Mouse (Mus musculus) NIH3T3 (cell line): ENCODE results near the gene Atf1.
"Not testable (repeated sequence)": the region's sequence is repeated elsewhere in the genome, so short reads cannot be mapped to it uniquely, and the experiment has no call there.

Source experiments
- DNase-seq: peaks from one replicate; pipeline ENCODE4 v3.0.0-alpha.2; 2012; ENCODE audit warnings: low read depth

Gene Atf1

DNA sequence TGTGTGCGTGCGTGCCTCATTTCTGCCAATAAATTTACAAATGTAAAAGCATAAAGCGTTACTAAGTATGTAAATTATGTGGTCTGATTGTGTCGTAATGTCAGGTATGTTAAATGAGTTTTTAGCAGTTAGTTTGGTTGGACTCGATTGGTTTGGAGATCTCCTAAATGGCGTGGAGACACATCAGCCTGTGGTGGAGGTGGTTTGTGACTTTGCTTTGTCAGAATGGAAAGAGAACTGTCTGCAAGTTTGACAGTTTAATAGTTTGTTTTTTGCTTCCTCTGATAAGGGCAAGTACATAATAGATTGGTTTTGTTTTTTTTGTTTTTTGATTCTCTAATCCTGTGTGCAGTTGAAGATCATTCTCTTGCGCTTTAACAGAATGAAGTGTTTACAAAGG is 32.7 kb downstream of the Atf1 start:
- not testable (repeated sequence) for DNase-seq

DNA sequence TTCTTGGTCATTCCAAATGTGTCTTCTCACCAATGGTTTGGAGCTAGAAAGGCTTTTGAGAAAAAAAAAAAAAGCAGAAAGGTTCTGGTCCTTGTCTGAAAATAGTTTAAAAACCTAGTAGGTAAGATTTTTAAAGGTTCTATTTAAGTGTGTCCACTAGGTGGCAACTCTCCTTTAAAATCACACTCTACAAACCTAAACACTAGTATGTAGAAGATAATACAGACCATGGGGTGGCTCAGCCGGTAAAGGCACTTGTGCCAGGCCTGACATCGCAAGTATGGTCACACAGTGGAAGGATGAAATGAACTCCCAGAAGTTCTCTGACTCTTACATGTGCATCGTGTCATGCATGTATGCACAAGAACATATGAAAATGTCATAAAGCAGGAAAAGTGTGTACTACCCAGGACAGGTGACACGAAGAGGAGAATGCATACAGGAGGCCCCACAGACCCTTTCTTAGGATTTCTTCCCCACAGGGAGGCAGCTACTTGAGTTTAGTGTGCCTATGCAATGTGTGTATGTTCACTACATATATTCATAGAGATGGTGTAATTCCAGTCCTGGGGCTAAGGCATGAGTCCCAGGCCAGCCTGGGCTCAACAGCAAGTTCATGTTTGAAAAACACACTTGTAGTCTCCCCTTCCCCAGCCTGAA is 35.8 kb downstream of the Atf1 start:
- DNase-seq, result peak; percentile 67

DNA sequence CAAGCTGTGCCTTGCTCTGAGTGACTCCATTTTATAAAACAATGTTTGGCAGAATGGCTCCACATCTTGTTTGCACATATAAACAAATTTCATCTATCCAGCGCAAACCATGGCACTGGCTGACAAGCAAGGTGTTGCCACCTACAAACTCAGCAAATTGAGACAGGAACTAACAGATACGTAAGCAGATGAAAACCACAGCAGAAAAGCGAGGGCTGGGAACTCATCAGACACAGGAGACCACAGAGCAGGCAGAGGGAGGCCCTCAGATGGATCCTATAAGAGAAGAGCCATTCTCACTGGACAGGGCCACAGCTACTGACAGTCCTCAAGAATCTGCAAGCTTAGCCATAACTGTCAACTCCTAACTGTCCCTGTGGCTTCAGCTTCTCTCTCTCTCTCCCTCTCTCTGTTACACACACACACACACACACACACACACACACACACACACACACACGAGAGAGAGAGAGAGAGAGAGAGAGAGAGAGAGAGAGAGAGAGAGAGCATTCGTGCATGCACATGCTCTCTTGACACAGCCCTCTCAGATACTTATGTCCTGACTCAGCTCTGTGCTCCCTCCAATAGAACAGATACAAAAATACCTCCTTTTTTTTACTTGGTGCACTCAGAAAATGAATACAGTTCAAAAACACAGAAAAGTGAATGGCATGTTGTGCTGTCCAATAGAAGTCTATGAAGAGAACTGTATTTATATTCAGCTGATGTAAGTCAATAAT is 38.1 kb downstream of the Atf1 start:
- DNase-seq, result peak; percentile 73

DNA sequence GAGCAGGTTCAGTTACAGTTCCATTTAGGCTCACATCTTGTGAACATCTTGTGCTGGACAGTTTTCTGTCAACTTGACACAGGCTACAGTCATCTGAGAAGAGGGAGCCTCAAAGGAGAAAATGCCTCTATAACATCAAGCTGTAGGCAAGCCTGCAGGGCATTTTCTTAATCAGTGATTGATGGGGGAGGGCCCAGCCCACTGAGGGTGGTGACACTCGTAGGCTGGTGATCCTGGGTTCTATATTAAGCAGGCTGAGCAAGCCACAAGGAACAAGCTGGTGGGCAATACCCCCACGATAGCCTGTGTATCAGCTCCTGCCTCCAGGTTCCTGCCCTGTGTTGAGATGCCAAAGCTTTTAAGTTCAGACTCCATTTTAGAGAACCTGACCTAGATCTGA is 41.3 kb downstream of the Atf1 start:
- no peak for DNase-seq

DNA sequence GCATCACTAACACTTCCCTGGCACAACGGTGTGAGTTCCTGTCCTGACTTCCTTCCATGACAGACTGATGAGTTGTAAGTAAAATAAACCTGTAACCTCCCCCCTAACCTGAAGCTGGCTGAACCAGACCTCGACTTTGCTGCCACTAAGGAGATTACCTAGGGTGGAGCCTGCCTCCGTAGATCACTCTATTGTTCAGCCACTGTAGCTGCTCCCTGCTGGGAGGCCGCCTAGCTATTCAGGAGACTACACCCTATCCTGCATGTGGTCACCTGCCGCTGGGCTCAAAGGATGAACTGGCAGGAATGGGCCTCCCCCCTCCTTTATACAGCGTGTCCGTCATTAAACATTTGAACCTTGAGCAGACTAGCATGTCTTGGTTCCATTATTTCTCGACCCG is 42.2 kb downstream of the Atf1 start:
- DNase-seq, result no peak

DNA sequence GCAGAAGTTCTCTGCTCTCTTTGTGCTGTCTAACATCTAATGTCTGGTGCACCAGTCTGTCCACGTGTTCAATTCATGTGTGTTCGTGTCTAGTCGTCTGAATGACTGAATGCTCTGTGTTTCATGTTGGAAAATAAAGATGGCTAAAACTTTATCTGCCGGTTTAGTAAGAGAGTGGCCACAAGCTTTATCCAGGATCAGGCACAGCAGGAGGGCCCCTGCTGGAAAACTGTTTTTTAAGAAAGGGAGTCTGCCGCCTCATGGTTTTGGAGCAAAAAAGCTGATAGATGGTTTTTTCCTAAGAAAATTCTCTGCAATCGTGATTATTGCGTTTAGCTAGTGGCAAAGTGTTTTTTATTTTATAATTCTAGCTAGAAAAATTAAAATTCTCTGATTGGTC is 43.0 kb downstream of the Atf1 start:
- DNase-seq, result not testable (repeated sequence)

DNA sequence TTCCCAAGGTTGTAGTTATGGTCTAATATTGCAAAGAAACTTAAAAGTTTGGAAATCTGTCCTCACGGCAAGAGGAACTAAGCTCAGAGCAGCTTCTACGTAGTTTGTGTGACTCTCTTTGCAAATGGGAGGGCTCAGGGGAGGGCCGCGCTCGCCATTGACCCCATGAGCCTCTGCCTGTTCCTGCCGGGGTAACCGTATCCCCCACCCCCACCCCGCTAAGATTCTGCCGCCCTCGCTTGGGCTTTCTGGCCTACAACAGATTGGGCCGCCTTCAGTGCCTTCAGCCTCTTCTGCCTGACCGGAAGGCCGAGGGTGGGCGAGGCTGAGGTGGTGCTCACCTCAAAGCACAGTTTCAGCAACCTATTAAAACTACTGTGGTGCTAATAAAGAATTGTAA is 43.8 kb downstream of the Atf1 start:
- DNase-seq, result no peak

DNA sequence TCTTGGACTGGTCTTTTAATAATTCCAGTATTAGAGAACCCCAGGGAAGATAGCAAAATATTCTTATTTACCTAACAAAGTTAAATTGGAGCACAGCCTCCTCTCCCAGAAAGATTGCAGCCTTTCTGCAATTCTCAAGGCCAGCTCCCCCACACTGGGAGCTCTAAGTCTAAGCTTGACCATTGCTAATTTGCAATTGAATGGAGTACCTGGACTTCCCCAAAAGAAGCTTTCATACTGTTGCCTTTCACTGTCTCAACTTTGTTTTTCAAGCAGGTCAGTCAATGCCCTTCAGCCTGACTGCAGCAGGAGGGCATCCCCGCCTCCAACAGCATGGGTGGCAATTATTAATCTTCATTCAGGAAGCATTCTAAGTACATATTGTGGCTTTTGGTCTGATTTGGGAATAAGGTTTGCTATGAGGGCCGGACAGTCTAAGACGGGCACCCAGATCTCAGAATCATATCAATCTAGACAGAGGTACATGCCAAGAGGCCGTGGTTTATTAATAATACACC is 46.2 kb downstream of the Atf1 start:
- DNase-seq, result not testable (repeated sequence)

DNA sequence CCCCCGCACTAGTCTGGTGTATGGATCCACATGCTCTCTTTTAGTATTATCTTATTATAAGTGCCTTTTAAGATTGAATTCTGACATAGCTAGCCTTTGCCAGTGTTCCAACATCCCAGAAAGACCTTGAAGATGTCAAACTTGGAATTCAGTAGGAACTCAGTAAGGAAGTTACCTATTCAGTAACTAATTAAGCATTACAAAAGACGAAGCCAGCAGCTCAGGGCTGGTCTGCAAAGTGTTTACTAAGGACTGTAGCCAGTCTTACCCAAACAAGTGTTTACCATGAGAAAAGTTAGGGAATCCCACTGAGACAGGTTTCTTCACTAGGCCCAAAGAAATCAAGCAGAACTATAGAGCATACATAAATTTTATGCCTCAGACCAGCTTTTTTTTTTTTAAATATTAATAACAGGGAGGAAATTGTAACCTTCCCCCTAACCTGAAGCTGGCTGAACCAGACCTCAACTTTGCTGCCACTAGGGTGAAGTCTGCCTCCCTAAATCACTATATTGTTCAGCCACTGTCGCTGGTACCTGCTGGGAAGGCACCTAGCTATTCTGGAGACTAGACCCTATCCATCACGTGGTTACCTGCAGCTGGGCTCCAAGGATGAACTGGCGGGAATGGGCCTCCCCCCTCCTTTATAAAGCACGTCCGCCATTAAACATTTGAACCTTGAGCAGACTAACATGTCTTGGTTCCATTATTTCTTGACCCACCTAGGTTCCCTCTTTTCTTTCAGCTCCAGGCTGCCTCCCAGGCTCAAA is 47.4 kb downstream of the Atf1 start:
- DNase-seq, result no peak

DNA sequence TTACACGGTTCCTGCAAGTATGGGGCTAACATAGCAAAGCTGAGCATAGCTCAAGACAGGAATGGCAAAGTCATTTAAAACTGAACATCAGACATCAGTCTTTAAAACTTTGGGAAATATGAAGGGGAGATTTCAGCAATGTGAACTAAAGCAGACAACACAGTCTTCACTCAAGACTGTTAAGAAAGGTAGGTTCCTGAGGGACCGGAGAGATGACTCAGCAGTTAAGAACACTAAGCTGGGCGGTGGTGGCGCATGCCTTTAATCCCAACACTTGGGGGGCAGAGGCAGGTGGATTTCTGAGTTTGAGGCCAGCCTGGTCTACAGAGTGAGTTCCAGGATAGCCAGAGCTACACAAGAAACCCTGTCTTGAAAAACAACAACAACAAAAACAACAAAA is 48.8 kb downstream of the Atf1 start:
- no peak for DNase-seq

DNA sequence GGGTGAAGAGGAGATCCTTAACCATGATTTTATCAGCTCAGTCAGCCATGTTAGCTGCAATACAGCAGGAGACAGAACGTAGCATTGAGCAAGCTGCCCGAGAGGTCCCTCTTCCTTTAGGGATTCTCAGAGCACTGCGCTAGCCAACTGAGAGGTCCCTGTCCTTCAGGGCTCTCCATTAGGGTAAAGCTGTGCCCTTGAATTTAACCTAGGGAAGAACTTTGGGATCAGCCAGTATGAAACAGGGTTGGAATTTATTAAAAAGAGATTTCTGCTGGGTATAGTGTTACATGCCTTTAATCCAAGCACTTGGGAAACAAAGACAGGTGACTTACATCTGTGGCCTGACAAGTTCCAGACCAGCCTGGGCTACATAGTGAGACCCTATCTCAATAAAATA is 50.0 kb downstream of the Atf1 start:
- DNase-seq, result no peak

DNA sequence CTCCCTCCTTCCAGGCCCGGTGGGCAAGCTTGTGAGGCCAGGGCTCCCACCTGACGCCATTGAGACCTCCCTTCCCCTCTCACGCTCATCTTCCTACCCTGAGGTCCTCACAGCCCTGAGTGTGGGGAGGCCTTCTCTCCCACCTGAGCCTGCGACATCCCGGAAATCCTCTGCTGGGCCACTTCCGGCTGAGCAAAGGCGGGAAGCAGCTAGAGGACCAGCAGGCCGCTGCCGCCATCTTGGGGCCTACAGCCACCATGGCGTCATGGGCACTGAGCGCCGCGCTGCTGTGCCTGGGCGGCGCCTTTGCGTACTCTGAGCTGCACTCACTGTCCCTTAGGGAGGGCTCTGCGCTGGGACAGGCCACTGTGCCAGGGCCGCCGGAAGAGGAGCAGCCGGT is 53.0 kb downstream of the Atf1 start, which contains the start of gene Tmprss12:
Gene Tmprss12 (plus strand): TSS at position 212 of the 400 bp plus-strand sequence.
- DNase-seq, result no peak

DNA sequence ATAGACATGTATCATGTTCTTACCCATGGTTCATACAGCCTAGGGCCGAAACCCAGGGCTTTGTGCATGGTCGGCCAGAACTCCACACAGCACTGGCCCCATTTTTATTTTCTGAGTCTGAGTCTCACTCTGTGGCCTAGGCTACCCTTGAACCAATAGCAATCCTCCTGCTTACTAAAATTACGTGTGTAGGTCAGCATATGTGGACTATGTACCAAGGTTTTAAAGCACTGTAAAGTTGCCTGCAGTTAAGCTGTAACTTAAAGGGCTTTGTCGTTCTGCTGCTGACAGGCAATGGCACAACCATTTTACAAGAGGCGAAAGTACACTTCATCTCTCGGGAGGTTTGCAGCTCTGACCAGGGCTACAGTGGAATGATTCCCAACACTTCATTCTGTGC is 61.4 kb downstream of the Atf1 start:
- DNase-seq, result no peak

DNA sequence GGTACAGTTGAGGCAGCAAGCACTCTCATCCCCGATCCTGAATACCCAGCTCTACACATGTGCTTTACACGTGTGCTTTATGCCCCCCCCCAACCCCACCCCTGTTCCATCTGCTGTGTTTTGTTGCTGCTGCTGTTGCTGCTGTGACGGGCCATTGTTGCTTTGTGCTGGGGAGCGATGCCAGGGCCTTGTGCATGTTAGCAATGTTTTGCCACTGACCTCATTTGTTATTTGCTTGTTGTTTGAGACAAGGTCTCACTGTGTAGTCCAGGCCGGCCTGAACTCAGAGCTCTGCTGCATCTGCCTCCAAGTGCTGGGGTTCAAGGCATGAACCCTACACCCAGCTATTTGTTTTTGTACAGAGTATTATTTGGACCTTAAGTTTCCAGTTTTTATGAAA is 63.2 kb downstream of the Atf1 start:
- no peak for DNase-seq

DNA sequence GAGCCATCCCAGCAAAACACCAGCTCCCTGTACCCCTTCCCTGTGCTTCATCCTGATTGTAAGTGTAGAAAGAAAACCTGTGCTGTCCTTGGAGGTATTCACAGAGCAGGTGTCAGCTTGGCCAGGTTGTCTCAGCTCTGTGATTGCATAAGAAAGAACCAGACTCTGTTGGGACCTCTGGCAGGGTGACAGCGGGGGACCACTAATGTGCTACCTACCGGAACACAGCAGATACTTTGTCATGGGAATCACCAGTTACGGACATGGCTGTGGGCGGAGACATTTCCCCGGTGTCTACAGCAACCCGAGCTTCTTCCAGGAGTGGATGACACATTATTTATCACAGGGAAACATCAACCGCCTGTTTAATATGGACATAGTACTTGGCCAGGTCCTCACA is 64.7 kb downstream of the Atf1 start:
- no peak for DNase-seq

DNA sequence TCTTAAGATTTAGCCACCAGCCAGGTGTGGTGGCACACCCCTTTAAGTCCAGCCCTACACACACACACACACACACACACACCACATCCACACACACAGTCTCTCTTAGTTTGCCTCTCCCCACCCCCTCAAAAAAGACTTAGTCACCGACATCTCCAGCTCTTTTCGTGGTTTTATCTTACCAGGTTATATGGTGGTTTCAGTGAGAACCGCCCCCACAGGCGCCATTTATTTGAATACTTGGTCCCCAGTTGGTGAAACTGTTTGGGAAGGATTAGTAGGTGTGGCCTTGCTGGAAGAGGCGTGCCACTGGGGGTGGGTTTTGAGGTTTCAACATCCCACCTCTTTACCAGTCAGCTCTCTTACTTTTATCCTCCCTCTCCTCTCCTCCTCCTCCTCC is 70.2 kb downstream of the Atf1 start:
- no peak for DNase-seq

DNA sequence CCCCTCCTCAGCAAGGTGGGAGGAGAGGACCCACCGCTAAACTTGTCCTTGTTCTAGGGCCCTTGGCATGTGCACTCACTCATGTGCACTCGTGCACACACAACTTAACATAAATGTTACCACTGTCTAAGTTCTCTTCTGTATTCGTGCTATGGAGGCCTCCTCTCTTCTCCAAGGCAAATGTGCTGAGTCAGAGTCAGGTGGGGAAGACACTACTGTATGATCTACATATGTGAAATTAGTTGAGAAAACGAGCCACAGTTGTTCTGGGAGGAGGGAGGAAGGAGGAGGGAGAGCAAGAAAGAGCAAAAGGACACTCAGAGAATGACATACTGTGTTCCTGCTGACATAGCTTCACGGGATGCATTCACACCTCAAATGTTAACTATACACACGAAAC is 72.9 kb downstream of the Atf1 start:
- no peak for DNase-seq

DNA sequence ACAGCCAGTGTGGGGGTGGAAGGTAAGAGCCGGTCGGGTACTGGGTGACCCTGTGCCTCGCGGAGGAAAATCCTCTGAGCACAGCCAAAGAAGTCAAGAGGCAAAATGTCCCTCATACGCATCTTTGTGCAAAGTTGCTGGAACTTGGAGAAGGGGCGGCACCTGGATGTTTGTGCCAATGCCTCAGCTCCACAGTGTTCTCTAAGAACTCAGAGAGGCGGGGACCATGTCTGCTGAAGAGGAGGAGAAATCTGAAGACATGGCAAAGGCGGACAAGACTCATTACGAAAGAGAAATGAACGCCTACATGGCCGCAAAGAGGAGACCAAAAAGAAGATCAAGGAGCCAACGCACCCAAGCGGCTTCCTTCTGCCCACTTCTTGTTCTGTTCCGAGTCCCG is 73.9 kb downstream of the Atf1 start:
- DNase-seq, result no peak

DNA sequence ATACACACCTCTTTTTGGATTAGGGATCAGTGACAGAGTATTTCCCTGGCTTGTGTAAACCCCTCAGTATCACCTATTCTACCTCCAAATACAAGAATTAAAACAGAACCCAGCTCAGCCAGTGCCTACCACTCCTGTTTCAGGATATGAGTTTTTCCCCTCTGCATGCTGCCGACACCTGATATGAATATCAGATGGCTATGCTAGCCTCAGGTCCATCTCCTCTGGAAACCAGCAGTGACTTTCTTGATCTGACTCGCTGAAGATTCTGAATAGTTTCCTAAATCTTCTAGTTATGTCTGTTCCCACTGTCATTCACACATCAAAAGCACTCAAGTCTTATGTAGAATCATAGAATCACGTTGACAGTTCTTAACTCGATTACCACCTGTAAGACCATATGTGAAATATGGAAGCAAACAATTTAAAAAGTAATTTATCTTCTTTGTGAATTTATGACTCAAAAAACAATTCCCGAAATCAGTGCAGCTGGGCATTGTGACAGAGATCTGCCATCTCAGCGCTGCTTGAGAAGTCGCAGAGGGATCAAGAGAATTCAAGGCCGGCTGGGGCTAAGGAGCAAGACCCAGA is 75.9 kb downstream of the Atf1 start:
- DNase-seq, result no peak

DNA sequence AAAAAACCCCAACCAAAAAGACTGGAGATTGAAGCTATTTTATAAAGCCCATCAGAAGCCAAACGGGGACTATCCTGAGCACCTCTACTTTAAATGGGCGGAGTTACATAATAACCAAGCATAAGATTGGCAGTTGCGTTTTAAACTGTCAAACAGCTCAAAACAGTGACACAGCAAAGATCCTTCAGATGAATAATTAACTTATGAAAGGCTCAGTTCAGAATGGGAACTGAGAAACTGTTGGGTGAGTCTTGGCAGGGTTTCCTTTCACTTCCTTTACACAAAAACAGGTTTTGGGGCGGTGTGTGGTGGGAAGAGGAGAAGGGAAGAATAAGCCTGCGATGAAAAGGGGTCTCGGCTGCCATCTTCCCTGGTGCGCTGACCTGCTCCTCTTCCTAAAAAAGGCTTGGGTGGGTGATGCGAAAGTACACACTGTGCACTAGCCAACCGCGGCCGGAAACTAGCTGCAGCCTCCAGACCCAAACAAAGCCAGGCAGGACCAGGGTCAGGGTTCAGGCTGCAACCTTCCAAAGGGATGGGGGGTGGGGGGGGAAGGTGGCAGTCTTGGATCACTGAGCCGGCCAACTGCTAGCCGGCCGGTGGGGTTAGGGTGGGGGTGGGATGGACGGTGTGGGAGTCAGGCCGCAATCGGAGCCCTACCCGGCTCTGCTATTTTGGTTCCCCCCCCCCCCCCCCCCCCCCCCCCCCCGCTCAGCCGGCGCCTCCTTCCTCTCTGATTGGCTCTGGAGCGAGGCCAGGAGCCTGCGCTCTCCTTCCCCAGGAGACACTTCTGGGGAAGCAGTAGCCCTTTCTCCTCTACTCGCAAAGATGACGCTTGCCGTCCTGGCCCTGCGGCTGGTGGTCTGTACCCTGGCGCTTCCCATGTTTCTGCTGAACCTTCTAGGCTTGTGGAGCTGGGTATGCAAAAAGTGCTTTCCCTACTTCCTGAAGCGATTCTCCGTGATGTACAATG is 76.7 kb downstream of the Atf1 start, which contains the start of gene Mettl7a1:
Gene Mettl7a1 (plus strand): TSS at position 122 of the 973 bp plus-strand sequence.
- peak; percentile 92 for DNase-seq

DNA sequence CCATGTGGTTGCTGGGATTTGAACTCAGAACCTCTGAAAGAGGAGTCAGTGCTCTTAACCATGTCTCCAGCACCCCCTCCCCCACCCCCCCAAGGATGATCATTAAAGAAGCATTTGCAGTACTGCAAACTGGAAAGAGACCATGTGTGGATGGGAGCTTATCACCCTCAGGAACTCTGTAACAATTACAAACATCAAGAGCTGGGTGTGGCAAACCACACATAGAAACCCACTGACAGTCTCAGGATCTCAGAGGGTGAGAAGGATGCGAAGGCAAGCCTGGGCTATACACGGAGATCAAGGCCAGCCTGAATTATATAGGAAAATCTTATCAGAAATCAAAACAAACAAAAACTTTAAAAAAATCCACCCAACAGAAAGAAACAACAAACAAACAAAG is 78.6 kb downstream of the Atf1 start:
- no peak for DNase-seq
